Mouse (Mus musculus) heart, embryonic 16.5 days (tissue): ENCODE data around the gene 4930524J08Rik. TPM values are rescaled to one million over a fixed set of nuclear protein-coding genes. Genes with fewer than 3 reads are reported as not detected.

Experiments
- ATAC-seq: fragments of 200-750 bp; cut with Nextera tagmentation; replicated peaks from 2 replicates; pipeline ENCODE4 v1.8.0; 2017; ENCODE audit warnings: moderate number of reproducible peaks; ENCODE audit not compliant: insufficient read depth, low FRiP score; ENCODE audit errors: extremely low read depth
- H3K27ac ChIP-seq: fragments of 300-500 bp; sonication (generic); 2 replicates; pipeline ENCODE4 v1.5.1; 2014; ENCODE audit warnings: mild to moderate bottlenecking, low read length, control low read depth, moderate library complexity
- H3K27me3 ChIP-seq: fragments of 300-500 bp; sonication (generic); 2 replicates; pipeline ENCODE4 v1.6.1; 2014; ENCODE audit warnings: low read length, mixed read lengths; ENCODE audit not compliant: control insufficient read depth, insufficient read depth
- H3K36me3 ChIP-seq: fragments of 300-500 bp; sonication (generic); 2 replicates; pipeline ENCODE4 v1.6.1; 2014; ENCODE audit not compliant: control insufficient read depth, insufficient read depth
- H3K4me1 ChIP-seq: fragments of 300-500 bp; sonication (generic); 2 replicates; pipeline ENCODE4 v1.6.1; 2014; ENCODE audit warnings: low read length, mixed read lengths; ENCODE audit not compliant: control insufficient read depth, insufficient read depth
- H3K4me2 ChIP-seq: fragments of 300-500 bp; sonication (generic); 2 replicates; pipeline ENCODE4 v1.6.1; 2014; ENCODE audit warnings: low read depth, mild to moderate bottlenecking, control low read depth, low read length
- H3K4me3 ChIP-seq: fragments of 300-500 bp; sonication (generic); 2 replicates; pipeline ENCODE4 v1.5.1; 2014; ENCODE audit warnings: mild to moderate bottlenecking, control low read depth, low read length
- H3K9ac ChIP-seq: fragments of 300-500 bp; sonication (generic); 2 replicates; pipeline ENCODE4 v1.6.1; 2014; ENCODE audit warnings: low read length, control low read depth
- H3K9me3 ChIP-seq: fragments of 300-500 bp; sonication (generic); replicated peaks from 2 replicates; pipeline ENCODE4 v1.6.1; 2016; ENCODE audit warnings: low read length; ENCODE audit not compliant: control insufficient read depth
- WGBS: fragments of 180-500 bp; shearing (Covaris S2); extraction: QIAGEN DNeasy Blood & Tissue Kit; methylation state at CpG from one replicate; pipeline ENCODE4 v1.1.7; 2014; 5-methylcytosine and 5-hydroxymethylcytosine counted together
- polyA plus RNA-seq: library from polyadenylated mRNA; unstranded; fragments of >200 nt; fragmentation: Nextera tagmentation; extraction: Ambion mirVana; gene quantifications from 2 replicates; pipeline ENCODE4 v1.2.1, GENCODE M21; 2015

The 4930524J08Rik gene
- polyA plus RNA-seq, 1 experiment from 2014 or later: 0.84 TPM

DNA sequence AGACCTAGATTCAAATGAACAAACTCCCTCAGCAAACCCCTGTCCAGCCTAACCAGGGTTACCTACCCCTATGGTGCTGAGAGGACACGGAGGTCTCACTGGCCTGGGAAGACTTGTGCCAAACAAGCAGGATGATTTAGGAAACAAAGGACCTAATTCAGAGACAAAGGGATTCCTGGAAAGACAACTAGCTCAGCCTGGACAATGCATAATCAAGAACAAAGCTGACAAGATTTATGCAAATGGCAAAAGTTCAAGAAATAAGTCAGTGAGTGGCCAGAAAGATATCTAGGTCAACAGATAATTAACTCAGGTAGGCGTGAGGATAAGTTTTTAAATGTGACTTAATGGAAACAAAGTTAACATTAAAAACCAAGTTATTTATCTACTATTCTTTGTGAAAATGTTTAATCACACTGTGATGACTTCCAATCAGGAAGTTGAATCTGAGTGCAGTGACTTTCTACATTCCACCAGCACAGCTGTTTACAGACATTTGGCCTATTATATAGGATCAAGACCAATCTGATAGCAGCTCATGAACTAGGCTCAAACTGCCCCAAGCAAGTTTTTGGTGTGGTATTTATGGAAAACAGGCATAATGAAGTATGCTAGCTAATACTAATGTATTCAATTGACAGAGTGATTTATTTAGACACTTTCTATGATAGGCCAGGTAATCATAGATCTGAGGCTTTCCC, 19.5 kb upstream of the 4930524J08Rik start:
- Histone ChIP-seq H3K9me3 (no peaks in the 10 kb centered on the region), H3K36me3 (peaks cover 32% of the 10 kb centered on the region), H3K9ac (no peak overlapping the region), H3K27ac (no peak overlapping the region), H3K27me3 (no peaks in the 10 kb centered on the region), H3K4me1 (no peaks in the 10 kb centered on the region), H3K4me3 (no peak overlapping the region), H3K4me2 (no peak overlapping the region)
- WGBS: 79% methylated on average over 2 of the region's 2 CpGs
- no peak; the same call in 1 of the 2 replicates for ATAC-seq

DNA sequence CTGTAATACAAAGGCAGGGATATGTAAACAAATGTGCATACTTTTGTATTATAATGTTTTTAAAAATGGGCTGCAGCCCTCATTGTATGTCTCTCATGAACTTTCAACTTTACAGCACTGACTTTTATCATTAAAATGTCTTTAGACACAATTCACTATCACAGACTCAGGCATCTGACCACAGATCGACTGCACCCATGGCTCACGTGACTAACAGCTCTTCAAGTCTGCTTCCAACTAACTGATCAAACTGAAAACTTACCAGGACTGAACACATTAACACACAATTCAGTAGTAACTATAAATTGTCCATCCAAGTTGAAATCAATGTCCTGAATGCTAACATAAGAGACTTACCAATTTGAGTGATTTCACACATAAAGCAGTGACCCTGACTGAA, 18.9 kb upstream of the 4930524J08Rik start:
- Histone ChIP-seq H3K4me1 (no peaks in the 10 kb centered on the region), H3K36me3 (peaks cover 35% of the 10 kb centered on the region), H3K27ac (no peak overlapping the region), H3K9ac (no peak overlapping the region), H3K9me3 (no peaks in the 10 kb centered on the region), H3K27me3 (no peaks in the 10 kb centered on the region), H3K4me3 (no peak overlapping the region), H3K4me2 (no peak overlapping the region)
- ATAC-seq: no peak
- WGBS: 69% methylated on average over 2 of the region's 2 CpGs

DNA sequence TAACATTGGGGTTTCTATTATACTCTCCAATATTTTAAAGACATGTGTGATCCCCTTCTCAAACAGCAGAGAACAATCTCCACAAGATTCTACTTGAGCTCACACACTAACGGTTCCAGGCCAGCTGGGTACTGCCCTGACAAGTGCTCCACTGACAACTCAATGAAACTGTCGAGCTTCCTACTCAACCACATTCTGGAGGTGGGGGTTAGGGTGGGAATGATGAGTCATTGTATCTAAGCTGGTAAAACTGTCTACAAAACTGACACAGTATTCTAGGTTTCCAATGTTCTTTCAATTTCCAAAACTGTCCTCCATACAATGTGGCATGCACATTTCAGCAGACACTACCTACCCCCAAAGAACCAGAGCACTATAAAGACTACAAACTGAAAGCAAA, 4.9 kb upstream of the 4930524J08Rik start:
- Histone ChIP-seq H3K27me3 (no peaks in the 10 kb centered on the region), H3K4me2 (peak overlapping the region; percentile 53), H3K36me3 (peaks cover 10% of the 10 kb centered on the region; the same call in 1 of the 2 replicates), H3K9ac (no peak overlapping the region), H3K4me3 (peak overlapping the region; percentile 1; the same call in 1 of the 2 replicates), H3K9me3 (no peaks in the 10 kb centered on the region), H3K27ac (no peak overlapping the region), H3K4me1 (peaks cover 31% of the 10 kb centered on the region)
- no peak for ATAC-seq
- WGBS: 3% methylated on average over 2 of the region's 2 CpGs

DNA sequence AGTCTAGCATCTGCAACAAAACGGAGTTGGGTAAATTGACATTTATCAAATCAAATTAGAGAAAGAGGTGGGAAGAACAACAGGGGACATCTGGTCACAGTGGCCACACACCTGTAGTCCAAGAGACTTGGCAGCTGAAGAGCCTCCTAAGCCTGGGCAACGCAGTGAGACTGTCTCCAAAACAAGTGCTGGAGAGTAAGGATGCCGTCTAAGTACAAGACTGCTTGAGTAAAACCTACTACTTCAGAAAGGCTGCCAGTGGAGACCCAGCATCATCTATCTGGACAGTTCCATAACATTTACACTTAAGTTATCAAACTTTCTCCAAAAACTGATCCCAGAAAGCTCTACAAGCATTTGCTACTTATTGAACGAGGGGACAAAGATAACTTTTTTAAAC, 3.8 kb upstream of the 4930524J08Rik start:
- no peak overlapping the region for H3K27ac ChIP-seq
- peaks cover 30% of the 10 kb centered on the region for H3K4me1 ChIP-seq
- H3K27me3 ChIP-seq: no peaks in the 10 kb centered on the region
- ATAC-seq: no peak
- peaks cover 10% of the 10 kb centered on the region; the same call in 1 of the 2 replicates for H3K36me3 ChIP-seq
- H3K9me3 ChIP-seq: no peaks in the 10 kb centered on the region
- H3K4me2 ChIP-seq: peak overlapping the region; percentile 49
- peak overlapping the region; percentile 19 for H3K4me3 ChIP-seq
- 28% methylated on average over 4 of the region's 4 CpGs for WGBS
- no peak overlapping the region for H3K9ac ChIP-seq

DNA sequence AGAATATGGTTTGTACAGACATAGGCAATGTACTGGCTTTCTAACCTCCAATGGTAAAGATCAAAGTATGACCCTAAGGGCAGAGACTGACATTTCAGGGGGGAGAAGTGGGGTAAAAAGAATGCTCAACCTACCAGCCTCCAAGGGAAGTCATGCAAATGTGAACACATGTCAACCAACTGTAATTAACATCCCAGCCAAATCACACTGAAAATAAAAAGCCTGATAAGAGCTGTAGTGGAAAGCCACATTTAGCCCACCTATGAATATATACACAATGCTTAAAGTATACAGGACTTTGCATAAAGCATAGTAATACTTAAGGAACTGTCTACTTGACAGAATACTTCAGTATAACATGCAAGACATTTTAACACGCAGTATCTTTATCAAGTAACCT, 3.1 kb upstream of the 4930524J08Rik start:
- ATAC-seq: no peak
- Histone ChIP-seq H3K4me1 (peaks cover 30% of the 10 kb centered on the region), H3K27me3 (no peaks in the 10 kb centered on the region), H3K9ac (no peak overlapping the region), H3K4me2 (peak overlapping the region; percentile 92), H3K9me3 (no peaks in the 10 kb centered on the region), H3K4me3 (peak overlapping the region; percentile 40), H3K27ac (no peak overlapping the region), H3K36me3 (peaks cover 5% of the 10 kb centered on the region; the same call in 1 of the 2 replicates)
- 33% methylated on average over 1 of the region's 1 CpGs for WGBS

DNA sequence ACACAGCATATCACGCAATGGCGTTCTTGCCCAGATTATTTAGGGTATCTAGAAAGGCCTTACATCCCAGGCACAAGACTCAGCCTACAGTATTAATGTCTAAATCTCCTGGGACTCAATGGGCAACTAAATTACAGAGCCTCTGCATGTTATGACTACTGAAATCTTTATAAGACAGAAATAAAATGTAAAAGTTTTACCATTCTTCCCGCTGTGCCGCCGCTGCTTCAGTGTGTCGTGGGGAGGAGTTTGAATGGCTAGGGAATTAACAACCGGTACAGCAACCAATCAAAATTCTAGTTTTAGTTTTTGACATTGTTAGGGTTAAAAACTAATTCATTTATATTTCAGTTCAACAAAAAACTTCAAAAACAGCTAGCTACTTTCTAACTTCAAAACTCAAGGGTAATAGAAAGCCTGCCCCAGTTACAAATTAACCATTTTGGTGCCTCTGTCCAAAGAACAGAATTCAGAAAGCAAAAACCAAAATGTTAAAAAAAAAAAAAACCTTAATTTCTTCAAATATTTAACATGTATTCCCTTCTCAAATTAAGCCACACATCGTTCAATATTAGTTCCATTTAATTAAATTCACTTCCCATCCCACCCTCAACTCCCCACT, 2.4 kb upstream of the 4930524J08Rik start:
- Histone ChIP-seq H3K4me1 (peaks cover 30% of the 10 kb centered on the region), H3K36me3 (0 out of 2 replicates have a peak, but pooled peaks cover 4% of the 10 kb centered on the region), H3K4me2 (peak overlapping the region; percentile 92), H3K9ac (peak overlapping the region; percentile 99), H3K9me3 (no peaks in the 10 kb centered on the region), H3K27me3 (no peaks in the 10 kb centered on the region), H3K4me3 (peak overlapping the region; percentile 67), H3K27ac (peak overlapping the region; percentile 100; the same call in 1 of the 2 replicates)
- 3% methylated on average over 8 of the region's 8 CpGs for WGBS
- ATAC-seq: no peak

DNA sequence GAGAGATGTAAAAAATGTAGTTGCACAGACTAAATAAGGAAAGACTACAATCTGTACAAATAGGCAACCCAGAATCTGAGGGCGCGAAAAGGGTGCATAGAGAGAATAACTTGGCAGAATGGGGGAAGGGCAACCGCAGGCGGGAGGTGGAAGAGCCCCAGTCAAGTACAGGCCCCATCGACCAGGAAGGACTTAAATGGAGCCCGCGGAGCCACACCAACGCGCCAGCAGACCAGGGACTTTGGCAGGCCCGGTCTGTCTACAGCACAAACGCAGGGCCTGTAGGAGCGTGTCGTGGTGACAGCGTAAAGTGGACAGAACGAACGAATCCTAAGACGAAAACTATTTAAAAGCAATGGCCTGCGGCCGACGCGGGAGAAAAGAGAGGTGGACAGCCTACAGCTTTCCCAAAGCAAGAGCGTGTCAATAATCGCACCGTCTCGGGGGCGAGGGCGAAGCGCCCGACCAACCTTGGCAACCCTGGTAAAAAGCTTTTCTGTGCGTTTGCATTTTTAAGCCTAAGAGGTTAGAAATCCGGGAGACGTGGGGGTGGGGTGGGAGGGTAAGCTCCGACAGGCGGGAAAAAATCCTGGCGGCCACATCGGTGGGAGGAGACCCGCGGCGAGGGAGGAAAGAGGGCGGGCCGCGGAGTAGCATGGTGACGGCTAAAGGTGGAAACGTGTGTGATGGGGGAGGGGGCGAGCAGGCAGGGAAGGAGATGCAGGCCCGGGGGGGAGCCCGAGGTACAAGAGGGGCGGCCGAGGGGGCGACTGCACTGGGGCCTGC, 1.2 kb upstream of the 4930524J08Rik start:
- Histone ChIP-seq H3K4me2 (peak overlapping the region; percentile 92), H3K4me1 (peaks cover 30% of the 10 kb centered on the region), H3K36me3 (0 out of 2 replicates have a peak, but pooled peaks cover 4% of the 10 kb centered on the region), H3K9ac (peak overlapping the region; percentile 99), H3K27ac (peak overlapping the region; percentile 100), H3K27me3 (no peaks in the 10 kb centered on the region), H3K9me3 (no peaks in the 10 kb centered on the region), H3K4me3 (peak overlapping the region; percentile 67)
- WGBS: 0% methylated on average over 39 of the region's 50 CpGs
- peak; percentile 59 for ATAC-seq

DNA sequence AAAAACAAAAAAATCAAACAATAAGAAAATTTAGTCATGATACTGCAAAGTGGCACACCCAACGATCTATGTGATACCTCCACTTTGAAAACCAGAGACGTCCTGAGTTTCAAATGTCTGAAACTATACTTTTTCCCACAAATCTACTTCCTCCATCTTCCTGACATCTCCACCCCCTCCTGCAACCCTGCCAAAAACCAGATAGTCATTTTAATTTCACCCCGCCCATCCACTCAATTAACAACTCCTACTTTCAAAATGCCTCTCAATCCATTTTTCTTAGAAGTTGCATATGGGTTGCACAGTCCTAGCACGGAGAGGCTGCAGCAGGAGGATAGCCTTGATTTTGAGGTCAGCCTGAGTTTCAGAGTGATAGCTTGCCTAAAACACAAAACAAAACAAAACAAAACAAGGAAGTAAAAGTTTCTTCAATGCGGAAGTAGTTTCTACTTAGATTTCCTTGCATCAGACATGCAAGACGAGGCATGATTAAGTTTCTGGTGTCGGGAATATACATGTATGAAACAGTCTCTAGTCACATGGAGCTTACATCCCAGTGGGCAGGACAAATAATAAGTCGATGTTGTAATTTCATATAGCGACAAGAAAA, 4.7 kb downstream of the 4930524J08Rik start:
- Histone ChIP-seq H3K27ac (no peak overlapping the region), H3K4me3 (no peak overlapping the region), H3K9ac (no peak overlapping the region), H3K27me3 (no peaks in the 10 kb centered on the region), H3K4me2 (no peak overlapping the region), H3K9me3 (no peaks in the 10 kb centered on the region), H3K36me3 (no peaks in the 10 kb centered on the region), H3K4me1 (peaks cover 4% of the 10 kb centered on the region; the same call in 1 of the 2 replicates)
- no peak for ATAC-seq
- WGBS: 81% methylated on average over 9 of the region's 9 CpGs
